Mouse (Mus musculus) cerebellum, adult 2 months (tissue): ENCODE measurements around the gene Atp1a4. TPM values are rescaled to one million over a fixed set of nuclear protein-coding genes. Genes with fewer than 3 reads are reported as not detected.
A peak's percentile ranks its signal among the peaks of the same experiment; 100 is the strongest.

Source experiments
- DNase-seq, 2 experiments: peaks; one replicate each; pipeline ENCODE4 v3.0.0; 2021
- H3K27ac ChIP-seq: fragments of 200-500 bp; 2 replicates; pipeline ENCODE4 v1.5.1; 2012; ENCODE audit warnings: low read length, control low read depth, inconsistent platforms; ENCODE audit not compliant: insufficient read depth
- H3K27me3 ChIP-seq: fragments of 200-500 bp; 2 replicates; pipeline ENCODE4 v1.6.1; 2012; ENCODE audit warnings: inconsistent platforms, mild to moderate bottlenecking, low read length, moderate library complexity; ENCODE audit not compliant: control insufficient read depth, insufficient read depth
- H3K4me1 ChIP-seq: fragments of 200-500 bp; 2 replicates; pipeline ENCODE4 v1.6.1; 2011; ENCODE audit warnings: low read length; ENCODE audit not compliant: control insufficient read depth, insufficient read depth
- H3K4me3 ChIP-seq: fragments of 200-500 bp; replicated peaks from 2 replicates; pipeline ENCODE3; 2011; ENCODE audit warnings: mild to moderate bottlenecking, low read depth, low read length, control low read depth; ENCODE audit not compliant: insufficient read depth
- CTCF ChIP-seq: fragments of 200-500 bp; IDR thresholded peaks from 2 replicates; pipeline ENCODE4 v1.5.1; 2011; ENCODE audit warnings: low read depth, mild to moderate bottlenecking, control low read depth, low read length, moderate library complexity, borderline replicate concordance; ENCODE audit not compliant: insufficient read depth
- POLR2A ChIP-seq: fragments of 200-500 bp; IDR thresholded peaks from 2 replicates; pipeline ENCODE4 v1.6.1; 2011; ENCODE audit warnings: low read length, control low read depth, borderline replicate concordance; ENCODE audit not compliant: insufficient read depth
- WGBS: fragments of 180-500 bp; shearing (Covaris S2); methylation state at CpG from one replicate; pipeline ENCODE4 v1.1.7; 2018; 5-methylcytosine and 5-hydroxymethylcytosine counted together
- polyA plus RNA-seq: library from polyadenylated mRNA; depleted of rRNA; stranded (reverse); fragments of >200 nt; gene quantifications from 2 replicates; pipeline ENCODE4 v1.2.3, GENCODE M21; 2012

The Atp1a4 gene
- polyA plus RNA-seq, 1 experiment: not detected

- 93% methylated on average over 2 of the region's 2 CpGs for WGBS
- Histone ChIP-seq H3K27me3 (no peaks in the 10 kb centered on the region), H3K27ac (no peak overlapping the region), H3K4me3 (no peak overlapping the region), H3K4me1 (peaks cover 13% of the 10 kb centered on the region)
- TF ChIP-seq POLR2A: no peak
- no peak for TF ChIP-seq CTCF
- no peak for DNase-seq
Measured at GRCm38 (mm10) chr1:172292880-172293279, 34.7 kb upstream of the Atp1a4 start.

GRCm38 (mm10) chr1:172289617-172289946 lies 31.4 kb upstream of the Atp1a4 start:
- no peak overlapping the region for H3K4me3 ChIP-seq
- H3K27me3 ChIP-seq: no peaks in the 10 kb centered on the region
- no peak for DNase-seq
- TF ChIP-seq CTCF (no peak), POLR2A (no peak)
- 89% methylated on average over 3 of the region's 3 CpGs for whole genome bisulfite sequencing
- H3K27ac ChIP-seq: no peak overlapping the region
- no peaks in the 10 kb centered on the region; the same call in 1 of the 2 replicates for H3K4me1 ChIP-seq

DNA sequence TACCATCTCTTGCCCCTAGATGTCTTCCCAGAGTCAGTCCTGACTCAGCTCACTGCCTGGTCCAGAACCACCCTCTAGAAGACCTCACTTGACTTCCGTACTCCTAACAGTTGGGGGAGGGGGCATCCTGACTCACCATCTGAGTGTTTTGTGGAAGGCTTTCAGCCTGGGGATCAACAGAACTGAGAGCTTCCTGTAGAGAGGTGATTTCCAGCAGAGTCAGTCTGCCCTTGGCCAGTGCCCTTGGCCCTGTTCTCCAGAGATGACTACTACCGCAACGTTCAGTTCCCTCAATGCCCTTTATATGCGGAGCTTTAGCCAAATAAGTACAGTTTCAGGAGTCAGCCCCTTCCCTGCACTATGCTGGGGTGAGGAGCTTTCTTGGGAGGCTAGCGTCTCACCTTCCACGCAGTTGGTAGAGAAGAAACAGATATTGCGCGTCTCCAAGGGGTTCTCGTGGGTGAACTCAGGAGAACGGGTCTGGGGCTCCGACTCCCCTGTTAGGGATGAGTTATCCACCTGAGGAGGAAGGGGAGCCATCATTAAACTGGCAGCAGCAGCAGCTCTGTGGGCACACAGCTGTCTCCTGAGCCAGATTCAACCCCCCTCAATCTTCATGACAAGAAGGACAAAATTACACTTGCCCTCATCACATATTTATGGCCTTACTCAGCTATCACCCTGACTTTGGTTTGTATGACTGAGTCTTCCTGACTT lies 30.8 kb upstream of the Atp1a4 start:
- H3K4me1 ChIP-seq: peaks cover 2% of the 10 kb centered on the region; the same call in 1 of the 2 replicates
- H3K4me3 ChIP-seq: no peak overlapping the region
- WGBS: 90% methylated on average over 11 of the region's 11 CpGs
- no peak overlapping the region for H3K27ac ChIP-seq
- TF ChIP-seq CTCF (no peak), POLR2A (no peak)
- DNase-seq: no peak
- H3K27me3 ChIP-seq: no peaks in the 10 kb centered on the region

DNA sequence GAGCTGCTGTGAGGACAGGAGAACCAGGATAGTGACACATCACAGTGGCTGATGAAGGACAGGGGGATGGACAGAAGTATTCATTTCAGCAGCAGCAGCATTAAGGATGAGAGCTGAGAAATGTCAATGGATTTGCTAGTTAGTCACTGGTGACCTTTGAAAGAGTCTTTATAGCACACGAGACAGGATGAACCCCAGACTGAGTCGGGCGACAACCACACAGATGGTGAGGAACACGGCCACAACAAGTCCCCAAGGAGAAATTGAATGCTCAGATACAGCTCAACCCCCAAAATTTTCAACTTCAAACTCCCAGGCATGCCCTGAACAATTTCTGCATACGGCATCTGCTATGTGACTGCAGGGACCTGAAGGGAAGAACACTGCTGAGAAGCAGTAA lies 28.5 kb upstream of the Atp1a4 start:
- no peak overlapping the region for H3K4me3 ChIP-seq
- no peak overlapping the region for H3K27ac ChIP-seq
- no peaks in the 10 kb centered on the region for H3K27me3 ChIP-seq
- 66% methylated on average over 5 of the region's 5 CpGs for WGBS
- no peak for DNase-seq
- no peak for TF ChIP-seq CTCF
- no peak for TF ChIP-seq POLR2A
- peaks cover 8% of the 10 kb centered on the region for H3K4me1 ChIP-seq

- 86% methylated on average over 14 of the region's 14 CpGs for WGBS
- peak in 1 of 2 experiments; percentile 9 for DNase-seq
- no peak for TF ChIP-seq CTCF
- TF ChIP-seq POLR2A: no peak
Measured at GRCm38 (mm10) chr1:172284221-172284620, 26.0 kb upstream of the Atp1a4 start.

DNA sequence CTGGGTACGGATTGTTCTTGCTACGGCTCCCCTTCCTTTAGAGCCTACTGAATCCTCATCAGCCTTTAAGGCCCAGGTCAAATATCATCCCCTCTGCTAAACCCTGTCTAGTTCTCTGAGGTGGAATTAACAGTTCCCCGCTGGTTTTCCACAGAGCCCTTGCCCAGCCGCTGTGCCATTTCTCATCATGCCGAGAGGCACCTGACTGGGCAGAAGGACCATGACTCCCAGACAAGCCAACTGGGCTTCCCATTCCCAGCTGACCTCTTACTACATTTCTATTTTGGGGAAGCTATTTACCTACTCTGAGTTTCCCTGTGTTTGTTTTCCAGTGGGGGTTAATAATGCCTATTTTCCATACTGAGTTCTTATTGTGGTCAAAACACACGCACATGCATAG lies 24.9 kb upstream of the Atp1a4 start:
- peaks cover 8% of the 10 kb centered on the region for H3K4me1 ChIP-seq
- TF ChIP-seq POLR2A: no peak
- TF ChIP-seq CTCF: no peak
- H3K27ac ChIP-seq: no peak overlapping the region
- peak in 1 of 2 experiments; percentile 33 for DNase-seq
- no peaks in the 10 kb centered on the region for H3K27me3 ChIP-seq
- 48% methylated on average over 6 of the region's 6 CpGs for WGBS
- H3K4me3 ChIP-seq: no peak overlapping the region

More at GRCm38 (mm10) chr1:172284221-172284620, 26.0 kb upstream of the Atp1a4 start:
- Histone ChIP-seq H3K4me1 (peaks cover 8% of the 10 kb centered on the region), H3K27ac (no peak overlapping the region), H3K4me3 (no peak overlapping the region), H3K27me3 (no peaks in the 10 kb centered on the region)

- TF ChIP-seq CTCF (no peak), POLR2A (no peak)
- WGBS: 72% methylated on average over 10 of the region's 10 CpGs
- H3K4me1 ChIP-seq: peaks cover 8% of the 10 kb centered on the region
- DNase-seq: no peak
- H3K27ac ChIP-seq: no peak overlapping the region
- no peak overlapping the region for H3K4me3 ChIP-seq
- no peaks in the 10 kb centered on the region for H3K27me3 ChIP-seq
Measured at GRCm38 (mm10) chr1:172281522-172282254, 23.5 kb upstream of the Atp1a4 start.

DNA sequence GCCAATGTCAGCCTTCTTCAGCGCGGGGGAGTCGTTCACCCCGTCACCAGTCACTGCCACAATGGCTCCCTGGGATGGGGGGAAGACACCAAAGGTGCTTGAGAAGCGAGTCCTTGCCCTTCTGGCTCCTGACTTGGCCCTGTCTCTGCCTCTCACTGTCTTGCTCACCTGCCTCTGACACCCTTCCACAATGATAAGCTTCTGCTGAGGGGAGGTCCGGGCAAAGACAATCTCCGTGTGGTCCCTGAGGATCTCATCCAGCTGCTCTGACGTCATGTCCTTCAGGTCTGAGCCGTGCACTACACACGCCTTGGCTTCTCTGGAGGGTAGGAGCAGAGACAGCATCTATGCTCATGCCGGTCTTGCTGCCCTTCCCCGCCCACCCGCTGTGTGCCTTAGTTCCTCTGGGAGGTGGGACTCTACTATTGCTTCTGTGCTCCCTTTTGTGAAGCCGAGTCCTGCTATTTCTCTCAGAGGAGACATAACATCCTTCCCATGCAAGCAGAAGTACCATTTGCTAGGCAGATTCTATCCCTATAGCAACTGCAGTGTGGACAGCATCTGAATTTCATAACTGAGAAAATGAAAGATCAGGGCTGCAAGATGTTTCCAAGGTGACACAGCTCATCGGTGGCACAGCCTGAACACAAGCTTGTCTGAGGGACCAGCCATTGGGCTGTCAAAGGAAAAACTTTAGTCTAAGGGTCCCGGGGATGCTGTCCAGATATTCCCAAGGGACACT lies 21.7 kb upstream of the Atp1a4 start:
- no peak overlapping the region for H3K4me3 ChIP-seq
- DNase-seq: no peak
- WGBS: 71% methylated on average over 16 of the region's 16 CpGs
- no peak overlapping the region for H3K27ac ChIP-seq
- no peaks in the 10 kb centered on the region for H3K27me3 ChIP-seq
- peaks cover 8% of the 10 kb centered on the region for H3K4me1 ChIP-seq
- TF ChIP-seq CTCF: no peak
- no peak for TF ChIP-seq POLR2A
